Mouse (Mus musculus) hindbrain, embryonic 14.5 days (tissue): ENCODE results near the gene Ube2o. TPM values are rescaled to one million over a fixed set of nuclear protein-coding genes. Genes with fewer than 3 reads are reported as not detected.

Experiments
- ATAC-seq: fragments of 200-750 bp; cut with Nextera tagmentation; 2 replicates; pipeline ENCODE4 v1.8.0; 2017; ENCODE audit warnings: moderate number of reproducible peaks, mild to moderate bottlenecking, moderate TSS enrichment, moderate library complexity; ENCODE audit not compliant: low FRiP score
- DNase-seq: peaks from one replicate; pipeline ENCODE4 v3.0.0-alpha.2; 2015; ENCODE audit warnings: low spot score
- H3K27ac ChIP-seq: fragments of 300-500 bp; sonication (generic); 2 replicates; pipeline ENCODE4 v1.5.1; 2014; ENCODE audit warnings: mild to moderate bottlenecking, moderate library complexity
- H3K27me3 ChIP-seq: fragments of 300-500 bp; sonication (generic); 2 replicates; pipeline ENCODE4 v1.6.1; 2014; ENCODE audit warnings: mild to moderate bottlenecking, low read length, mixed read lengths; ENCODE audit not compliant: control insufficient read depth, insufficient read depth
- H3K36me3 ChIP-seq: fragments of 300-500 bp; sonication (generic); replicated peaks from 2 replicates; pipeline ENCODE4 v1.6.1; 2014; ENCODE audit not compliant: control insufficient read depth, insufficient read depth
- H3K4me1 ChIP-seq: fragments of 300-500 bp; sonication (generic); replicated peaks from 2 replicates; pipeline ENCODE4 v1.6.1; 2014; ENCODE audit warnings: antibody characterized with exemption, low read length, mixed read lengths; ENCODE audit not compliant: control insufficient read depth, insufficient read depth
- H3K4me2 ChIP-seq: fragments of 300-500 bp; sonication (generic); replicated peaks from 2 replicates; pipeline ENCODE4 v1.6.1; 2014; ENCODE audit warnings: mild to moderate bottlenecking, moderate library complexity
- H3K4me3 ChIP-seq: fragments of 300-500 bp; sonication (generic); replicated peaks from 2 replicates; pipeline ENCODE4 v1.5.1; 2014; ENCODE audit warnings: mild to moderate bottlenecking, low read length
- H3K9ac ChIP-seq: fragments of 300-500 bp; sonication (generic); 2 replicates; pipeline ENCODE4 v1.6.1; 2014
- H3K9me3 ChIP-seq: fragments of 300-500 bp; sonication (generic); 2 replicates; pipeline ENCODE4 v1.6.1; 2016; ENCODE audit warnings: low read length; ENCODE audit not compliant: control insufficient read depth
- WGBS: fragments of 180-500 bp; shearing (Covaris S2); extraction: QIAGEN DNeasy Blood & Tissue Kit; methylation state at CpG from one replicate; pipeline ENCODE4 v1.1.7; 2014; 5-methylcytosine and 5-hydroxymethylcytosine counted together
- polyA plus RNA-seq: library from polyadenylated mRNA; unstranded; fragments of >200 nt; fragmentation: Nextera tagmentation; extraction: Ambion mirVana; gene quantifications from 2 replicates; pipeline ENCODE4 v1.2.1, GENCODE M21; 2014

Gene Ube2o
- polyA plus RNA-seq, 1 experiment from 2014 or later: 28.5 TPM

- Histone ChIP-seq H3K9ac (peak overlapping the region; percentile 97), H3K27me3 (no peaks in the 10 kb centered on the region), H3K27ac (no peak overlapping the region), H3K4me3 (peak overlapping the region; percentile 90), H3K4me2 (peak overlapping the region; percentile 75), H3K4me1 (peaks cover 10% of the 10 kb centered on the region), H3K9me3 (no peaks in the 10 kb centered on the region), H3K36me3 (peaks cover 37% of the 10 kb centered on the region)
- WGBS: 74% methylated on average over 14 of the region's 14 CpGs
- no peak for ATAC-seq
- no peak for DNase-seq
These were observed 92.4 kb downstream of the Ube2o start for GRCm38 (mm10) chr11:116488693-116489375.

- no peak overlapping the region for H3K9ac ChIP-seq
- no peak for ATAC-seq
- H3K27me3 ChIP-seq: no peaks in the 10 kb centered on the region
- no peak overlapping the region for H3K4me2 ChIP-seq
- no peak overlapping the region for H3K4me3 ChIP-seq
- no peak overlapping the region for H3K27ac ChIP-seq
- peaks cover 44% of the 10 kb centered on the region for H3K36me3 ChIP-seq
- peaks cover 10% of the 10 kb centered on the region for H3K4me1 ChIP-seq
- DNase-seq: no peak
- H3K9me3 ChIP-seq: no peaks in the 10 kb centered on the region
These were observed 93.0 kb downstream of the Ube2o start for GRCm38 (mm10) chr11:116488207-116488606.

Other genes starting within 250 kb of the Ube2o start
- gene Foxj1, start 246.0 kb downstream of the Ube2o start, polyA plus RNA-seq: 13.1 and 16.2 TPM in 2 replicates
- gene Rnf157, start 168.4 kb downstream of the Ube2o start, polyA plus RNA-seq: 68.5 and 75.5 TPM in 2 replicates
- 61.4 and 67.6 TPM in 2 replicates for gene Ubald2, start 147.4 kb downstream of the Ube2o start, polyA plus RNA-seq
- 0.09 TPM in 1 of 2 replicates, not detected in the other for gene Qrich2, start 115.2 kb downstream of the Ube2o start, polyA plus RNA-seq
- gene Prpsap1, start 87.2 kb downstream of the Ube2o start, polyA plus RNA-seq: 162 and 173 TPM in 2 replicates
- gene Sphk1, start 50.5 kb downstream of the Ube2o start, polyA plus RNA-seq: 4.0 and 4.1 TPM in 2 replicates
- gene Aanat, start 5.0 kb upstream of the Ube2o start, polyA plus RNA-seq: 0.15 TPM in 1 of 2 replicates, not detected in the other
- gene Rhbdf2, start 45.6 kb upstream of the Ube2o start, polyA plus RNA-seq: 1.1 and 1.2 TPM in 2 replicates
- gene Prcd, start 72.1 kb upstream of the Ube2o start, polyA plus RNA-seq: 2.8 and 3.5 TPM in 2 replicates
- 26.5 and 29.7 TPM in 2 replicates for gene Cygb, start 72.9 kb upstream of the Ube2o start, polyA plus RNA-seq
- not detected in 2 replicates for gene St6galnac1, start 194.1 kb upstream of the Ube2o start, polyA plus RNA-seq
- gene Mxra7, start 246.6 kb upstream of the Ube2o start, polyA plus RNA-seq: 29.3 and 35.5 TPM in 2 replicates